Mouse (Mus musculus) liver, adult 2 months (tissue): ENCODE measurements around the gene Cdkn1a. TPM values are rescaled to one million over a fixed set of nuclear protein-coding genes. Genes with fewer than 3 reads are reported as not detected.

ENCODE experiments used
- DNase-seq: peaks from one replicate; pipeline ENCODE4 v3.0.0-alpha.2; 2011; ENCODE audit warnings: low read depth, low spot score; ENCODE audit errors: extremely low read depth
- H3K27ac ChIP-seq: fragments of 200-500 bp; replicated peaks from 2 replicates; pipeline ENCODE4 v1.5.1; 2012; ENCODE audit warnings: low read depth, mild to moderate bottlenecking, control low read depth, inconsistent platforms, low read length; ENCODE audit not compliant: insufficient read depth
- H3K27me3 ChIP-seq: fragments of 200-500 bp; 2 replicates; pipeline ENCODE4 v1.6.1; 2012; ENCODE audit warnings: mild to moderate bottlenecking, moderate library complexity, low read length, inconsistent platforms; ENCODE audit not compliant: control insufficient read depth, insufficient read depth
- H3K36me3 ChIP-seq: fragments of 200-500 bp; 2 replicates; pipeline ENCODE4 v1.6.1; 2012; ENCODE audit warnings: low read length, inconsistent platforms; ENCODE audit not compliant: control insufficient read depth, insufficient read depth
- H3K4me1 ChIP-seq: fragments of 200-500 bp; 2 replicates; pipeline ENCODE4 v1.6.1; 2011; ENCODE audit warnings: low read length; ENCODE audit not compliant: control insufficient read depth, insufficient read depth
- H3K4me3 ChIP-seq: fragments of 200-500 bp; 2 replicates; pipeline ENCODE4 v1.5.1; 2011; ENCODE audit warnings: low read depth, mild to moderate bottlenecking, control low read depth, low read length, moderate library complexity; ENCODE audit not compliant: insufficient read depth
- H3K79me2 ChIP-seq: fragments of 200-500 bp; 2 replicates; pipeline ENCODE4 v1.6.1; 2012; ENCODE audit warnings: inconsistent platforms, mild to moderate bottlenecking, low read length, moderate library complexity; ENCODE audit not compliant: control insufficient read depth, insufficient read depth
- H3K9ac ChIP-seq: fragments of 200-500 bp; 2 replicates; pipeline ENCODE4 v1.6.1; 2012; ENCODE audit warnings: low read depth, mild to moderate bottlenecking, control low read depth, inconsistent platforms, low read length
- CTCF ChIP-seq: fragments of 200-500 bp; IDR thresholded peaks from 2 replicates; pipeline ENCODE4 v1.5.1; 2011; ENCODE audit warnings: low read depth, low read length, control low read depth
- POLR2A ChIP-seq: fragments of 200-500 bp; IDR thresholded peaks from 2 replicates; pipeline ENCODE4 v1.6.1; 2011; ENCODE audit warnings: low read length, control low read depth; ENCODE audit not compliant: insufficient read depth; ENCODE audit errors: extremely low read depth
- WGBS: fragments of 180-500 bp; shearing (Covaris S2); methylation state at CpG from one replicate; pipeline ENCODE4 v1.1.7; 2018; 5-methylcytosine and 5-hydroxymethylcytosine counted together
- polyA plus RNA-seq: library from polyadenylated mRNA; depleted of rRNA; stranded (reverse); fragments of >200 nt; gene quantifications from 2 replicates; pipeline ENCODE4 v1.2.3, GENCODE M21; 2012
- total RNA-seq: library from RNA; depleted of rRNA; stranded (reverse); fragments of >200 nt; gene quantifications from 2 replicates; pipeline ENCODE4 v1.2.3, GENCODE M21; 2014

Gene Cdkn1a
- total and polyA plus RNA-seq, 2 experiments, result 0.37 to 6.9 TPM

DNA sequence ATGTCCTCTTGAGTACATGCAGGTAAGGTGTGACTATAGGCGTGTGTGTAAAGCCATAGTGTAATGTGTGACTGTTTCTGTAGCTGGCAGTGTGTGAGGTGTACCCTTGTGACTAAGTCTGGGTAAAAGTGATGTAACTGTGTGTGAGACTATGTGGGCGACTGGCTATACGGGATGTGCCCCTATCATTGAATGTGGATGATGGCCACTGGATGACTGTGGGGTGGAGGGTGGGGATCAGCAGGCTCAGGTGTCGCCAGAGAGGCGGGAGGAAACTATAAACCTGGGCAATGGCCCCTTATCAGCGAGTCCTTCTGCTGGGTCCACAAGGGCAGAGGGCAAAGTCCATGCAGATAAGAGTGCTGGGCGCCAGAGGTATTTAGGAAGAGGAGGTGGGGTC, 40.9 kb upstream of the Cdkn1a start:
- H3K4me1 ChIP-seq, result peaks cover 33% of the 10 kb centered on the region
- H3K36me3 ChIP-seq, result peaks cover 4% of the 10 kb centered on the region; the same call in 1 of the 2 replicates
- no peak overlapping the region for H3K27ac ChIP-seq
- no peaks in the 10 kb centered on the region for H3K79me2 ChIP-seq
- no peaks in the 10 kb centered on the region for H3K27me3 ChIP-seq
- TF ChIP-seq POLR2A, result no peak
- TF ChIP-seq CTCF, result no peak
- H3K4me3 ChIP-seq, result no peak overlapping the region
- 25% methylated on average over 7 of the region's 7 CpGs for WGBS
- no peak overlapping the region for H3K9ac ChIP-seq
- DNase-seq, result peak; percentile 72

DNA sequence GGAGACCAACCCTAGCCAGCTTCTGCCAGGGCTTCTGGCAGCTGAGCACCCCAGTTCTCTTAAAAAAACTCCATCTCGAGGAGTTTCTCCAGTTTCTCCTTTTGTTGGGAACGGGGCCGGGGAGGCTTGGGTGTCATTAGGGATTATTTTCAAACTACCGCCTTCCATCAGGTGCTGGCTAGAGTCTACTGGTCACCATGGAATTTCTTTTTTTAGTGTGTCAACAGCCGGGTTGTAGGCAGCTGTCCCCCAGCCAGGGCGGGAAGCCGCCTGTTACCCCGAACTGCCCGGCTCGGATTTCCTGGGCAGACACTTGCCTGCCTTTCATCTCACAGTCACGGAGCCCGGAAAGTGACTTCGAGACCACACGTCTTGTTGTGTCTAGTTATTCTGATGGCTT, 40.0 kb upstream of the Cdkn1a start:
- Histone ChIP-seq H3K9ac (no peak overlapping the region), H3K4me3 (no peak overlapping the region), H3K79me2 (no peaks in the 10 kb centered on the region), H3K27ac (no peak overlapping the region), H3K4me1 (peaks cover 25% of the 10 kb centered on the region), H3K36me3 (no peaks in the 10 kb centered on the region), H3K27me3 (no peaks in the 10 kb centered on the region)
- WGBS, result 17% methylated on average over 14 of the region's 14 CpGs
- TF ChIP-seq POLR2A (no peak), CTCF (no peak)
- DNase-seq, result no peak

DNA sequence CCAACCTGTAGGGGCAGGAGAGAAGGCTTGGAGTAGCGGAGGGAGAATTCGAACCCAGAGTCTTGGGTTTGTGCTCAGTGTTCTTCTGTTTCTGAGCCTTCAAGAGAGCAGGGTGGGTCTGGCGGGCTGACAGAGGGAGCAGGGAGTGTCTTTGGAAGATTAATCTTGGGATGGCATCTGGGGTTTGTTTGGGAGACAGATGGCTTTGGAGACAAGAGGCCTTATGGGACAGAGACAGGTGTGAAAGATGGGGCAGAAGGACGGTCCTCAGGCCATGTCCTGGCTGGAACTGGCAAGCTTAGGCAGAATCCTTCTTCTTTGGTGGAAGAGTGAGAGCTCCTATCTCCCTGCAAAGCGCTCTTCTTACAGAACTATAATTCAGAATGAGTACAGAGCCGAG, 37.7 kb upstream of the Cdkn1a start:
- WGBS, result 94% methylated on average over 6 of the region's 6 CpGs
- peaks cover 33% of the 10 kb centered on the region for H3K4me1 ChIP-seq
- H3K36me3 ChIP-seq, result no peaks in the 10 kb centered on the region
- H3K79me2 ChIP-seq, result no peaks in the 10 kb centered on the region
- no peak for DNase-seq
- no peak for TF ChIP-seq POLR2A
- TF ChIP-seq CTCF, result no peak
- H3K27me3 ChIP-seq, result no peaks in the 10 kb centered on the region
- no peak overlapping the region for H3K4me3 ChIP-seq
- no peak overlapping the region for H3K27ac ChIP-seq
- no peak overlapping the region for H3K9ac ChIP-seq

DNA sequence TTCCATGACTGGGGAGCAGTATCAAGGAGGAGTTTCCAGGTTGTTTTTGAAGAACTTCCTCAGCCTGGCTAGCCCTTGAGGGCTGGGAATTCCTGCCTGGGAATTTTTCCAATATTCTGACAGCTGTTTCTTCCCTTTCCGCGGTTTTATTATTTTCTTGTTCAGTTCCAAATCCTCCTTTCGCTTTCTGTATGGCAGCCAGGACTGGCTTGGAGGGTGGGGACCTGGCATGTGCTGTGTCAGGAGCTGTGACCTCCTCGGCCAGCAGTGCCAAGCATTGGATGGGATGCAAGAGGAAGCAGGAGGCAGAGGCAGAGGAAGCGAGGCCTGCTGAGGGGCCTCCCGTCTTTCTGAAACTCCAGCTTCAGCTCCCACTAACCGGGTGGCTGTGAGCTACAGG, 36.9 kb upstream of the Cdkn1a start:
- H3K27ac ChIP-seq, result no peak overlapping the region

DNA sequence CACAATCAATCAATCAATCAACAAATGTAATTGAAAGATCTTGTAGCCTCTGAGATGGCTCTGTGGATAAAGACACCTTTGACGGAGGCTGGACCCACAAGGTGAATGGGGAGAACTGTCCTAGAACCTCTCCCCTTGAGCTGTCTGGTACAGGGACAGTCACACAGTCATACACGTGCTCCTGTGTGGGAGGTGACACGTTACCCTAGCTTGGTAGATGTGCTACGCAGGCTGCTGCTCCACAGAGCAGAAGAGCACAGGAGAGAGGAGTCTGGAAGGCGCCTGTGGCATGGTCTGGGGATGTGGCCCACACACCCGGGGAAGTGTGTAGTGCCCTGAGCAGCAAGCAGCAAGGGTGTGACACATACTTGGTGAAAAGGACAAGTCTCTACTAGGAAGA, 36.3 kb upstream of the Cdkn1a start:
- Histone ChIP-seq H3K4me3 (no peak overlapping the region), H3K27ac (no peak overlapping the region), H3K4me1 (peaks cover 44% of the 10 kb centered on the region), H3K36me3 (no peaks in the 10 kb centered on the region), H3K27me3 (no peaks in the 10 kb centered on the region), H3K79me2 (no peaks in the 10 kb centered on the region), H3K9ac (no peak overlapping the region)
- no peak for DNase-seq
- WGBS, result 82% methylated on average over 6 of the region's 6 CpGs
- no peak for TF ChIP-seq POLR2A
- no peak for TF ChIP-seq CTCF

More for the DNA sequence above, 36.9 kb upstream of the Cdkn1a start:
- no peak overlapping the region for H3K9ac ChIP-seq
- H3K27me3 ChIP-seq, result no peaks in the 10 kb centered on the region
- WGBS, result 5% methylated on average over 7 of the region's 7 CpGs
- no peaks in the 10 kb centered on the region for H3K79me2 ChIP-seq
- no peaks in the 10 kb centered on the region for H3K36me3 ChIP-seq
- no peak for TF ChIP-seq CTCF
- TF ChIP-seq POLR2A, result no peak
- no peak overlapping the region for H3K4me3 ChIP-seq
- DNase-seq, result peak; percentile 72
- peaks cover 41% of the 10 kb centered on the region for H3K4me1 ChIP-seq

DNA sequence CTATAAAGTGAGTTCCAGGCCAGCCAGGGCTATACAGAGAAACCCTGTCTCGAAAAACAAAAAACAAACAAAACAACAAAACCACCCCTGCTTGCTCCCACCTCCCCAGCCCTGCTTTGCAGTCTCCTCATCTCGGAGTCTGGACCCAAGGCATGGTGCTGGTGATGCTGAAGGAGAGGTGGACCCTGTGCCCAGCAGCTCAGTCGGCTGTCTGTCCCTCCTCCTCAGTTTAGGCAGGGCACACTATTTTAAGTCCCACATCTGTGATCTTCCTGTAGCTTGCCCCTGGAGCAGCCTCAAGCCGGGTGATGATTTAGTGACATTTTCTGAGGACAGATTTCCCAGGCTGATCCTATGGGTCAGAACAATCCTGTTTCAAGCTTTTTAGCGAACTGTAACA, 35.2 kb upstream of the Cdkn1a start:
- no peak overlapping the region for H3K9ac ChIP-seq
- H3K4me1 ChIP-seq, result peaks cover 32% of the 10 kb centered on the region
- no peaks in the 10 kb centered on the region for H3K36me3 ChIP-seq
- WGBS, result 86% methylated on average over 5 of the region's 5 CpGs
- no peak for TF ChIP-seq POLR2A
- no peak for TF ChIP-seq CTCF
- H3K27ac ChIP-seq, result no peak overlapping the region
- H3K27me3 ChIP-seq, result no peaks in the 10 kb centered on the region
- no peak for DNase-seq
- H3K4me3 ChIP-seq, result no peak overlapping the region
- no peaks in the 10 kb centered on the region for H3K79me2 ChIP-seq
